Mouse (Mus musculus) myocyte (in vitro differentiated cells): ENCODE measurements around the gene 1700017N19Rik. TPM values are rescaled to one million over a fixed set of nuclear protein-coding genes. Genes with fewer than 3 reads are reported as not detected.
"Not testable (repeated sequence)": the region's sequence is repeated elsewhere in the genome, so short reads cannot be mapped to it uniquely, and the experiment has no call there.

Experiments
- H3K27me3 ChIP-seq: one replicate; pipeline ENCODE4 v1.6.1; 2011; ENCODE audit not compliant: control insufficient read depth, insufficient read depth, insufficient read length
- H3K36me3 ChIP-seq: one replicate; pipeline ENCODE4 v1.6.1; 2011; ENCODE audit not compliant: control insufficient read depth, insufficient read depth
- H3K4me2 ChIP-seq: one replicate; pipeline ENCODE4 v1.6.1; 2011; ENCODE audit warnings: low read depth, control low read depth
- H3K4me3 ChIP-seq: one replicate; pipeline ENCODE4 v1.5.1; 2011; ENCODE audit warnings: mild to moderate bottlenecking, control low read depth, moderate library complexity
- H3K79me2 ChIP-seq: one replicate; pipeline ENCODE4 v1.6.1; 2011; ENCODE audit not compliant: control insufficient read depth, insufficient read depth
- H3ac ChIP-seq: one replicate; pipeline ENCODE4 v1.6.1; 2011; ENCODE audit not compliant: control insufficient read depth, insufficient read length
- CEBPB ChIP-seq: IDR thresholded peaks from 2 replicates; pipeline ENCODE4 v1.6.1; 2011; ENCODE audit warnings: mild to moderate bottlenecking, moderate library complexity; ENCODE audit not compliant: poor library complexity, insufficient read depth, severe bottlenecking
- E2F4 ChIP-seq: IDR thresholded peaks from one replicate; pipeline ENCODE4 v1.6.1; 2011; ENCODE audit warnings: mild to moderate bottlenecking, control low read depth, moderate library complexity; ENCODE audit not compliant: insufficient read depth
- MAX ChIP-seq: IDR thresholded peaks from one replicate; pipeline ENCODE4 v1.6.1; 2011; ENCODE audit warnings: low read depth, mild to moderate bottlenecking, control low read depth
- MYOD1 ChIP-seq, 3 experiments: IDR thresholded peaks; one replicate each; pipeline ENCODE4 v1.6.1; 2011; ENCODE audit warnings: control low read depth in 2 of 3, low read depth in 2 of 3, mild to moderate bottlenecking in 2 of 3, moderate library complexity in 1 of 3; ENCODE audit not compliant: insufficient read length in 2 of 3, control insufficient read depth in 1 of 3
- MYOG ChIP-seq, 3 experiments: IDR thresholded peaks; one replicate each; pipeline ENCODE4 v1.6.1; 2011; ENCODE audit warnings: control low read depth in 2 of 3, low read depth in 2 of 3, mild to moderate bottlenecking in 2 of 3; ENCODE audit not compliant: insufficient read length in 2 of 3, control insufficient read depth in 1 of 3, insufficient read depth in 1 of 3
- POLR2A ChIP-seq: IDR thresholded peaks from one replicate; pipeline ENCODE4 v1.6.1; 2011; ENCODE audit warnings: low read depth, mild to moderate bottlenecking, control low read depth, moderate library complexity; ENCODE audit not compliant: insufficient read length
- POLR2AphosphoS2 ChIP-seq: IDR thresholded peaks from one replicate; pipeline ENCODE4 v1.6.1; 2011; ENCODE audit warnings: low read depth, control low read depth; ENCODE audit not compliant: insufficient read length
- REST ChIP-seq: IDR thresholded peaks from one replicate; pipeline ENCODE4 v1.6.1; 2011; ENCODE audit warnings: mild to moderate bottlenecking, control low read depth, moderate library complexity; ENCODE audit not compliant: insufficient read depth, insufficient read length
- SRF ChIP-seq: IDR thresholded peaks from one replicate; pipeline ENCODE4 v1.6.1; 2011; ENCODE audit warnings: low read depth; ENCODE audit not compliant: control insufficient read depth, insufficient read length
- TCF12 ChIP-seq: IDR thresholded peaks from one replicate; pipeline ENCODE4 v1.6.1; 2011; ENCODE audit warnings: mild to moderate bottlenecking, control low read depth; ENCODE audit not compliant: poor library complexity, insufficient read depth, severe bottlenecking
- TCF3 ChIP-seq: IDR thresholded peaks from one replicate; pipeline ENCODE4 v1.6.1; 2011; ENCODE audit warnings: low read depth, control low read depth; ENCODE audit not compliant: insufficient read length
- USF1 ChIP-seq: IDR thresholded peaks from one replicate; pipeline ENCODE4 v1.6.1; 2011; ENCODE audit warnings: low read depth, mild to moderate bottlenecking, control low read depth, moderate library complexity
- polyA plus RNA-seq: library from polyadenylated mRNA; unstranded; fragments of >200 nt; fragmentation: generic; extraction: Trizol; gene quantifications from one replicate; pipeline ENCODE4 v1.2.1, GENCODE M21; 2012; ENCODE audit warnings: missing spikeins

The 1700017N19Rik gene
- not detected for polyA plus RNA-seq

DNA sequence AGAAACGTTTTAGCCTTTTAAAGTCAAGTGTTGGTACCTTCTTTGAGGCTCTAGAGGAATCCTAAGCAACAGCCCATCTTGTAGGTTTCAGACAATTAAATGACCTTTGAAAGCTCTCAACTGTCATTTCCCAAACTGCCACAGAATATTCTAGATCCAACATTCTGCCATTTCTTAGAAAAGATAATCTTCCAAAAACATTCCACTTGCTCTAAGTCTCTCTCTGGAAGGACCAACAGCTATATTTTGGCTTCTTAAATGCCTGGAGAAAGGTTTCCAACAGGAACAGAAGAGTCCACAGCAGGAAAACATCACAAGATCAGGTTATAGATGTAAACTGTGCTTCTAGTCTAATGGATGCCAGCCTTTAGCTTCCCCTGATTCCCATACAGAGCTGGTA lies at the start of gene 1700017N19Rik, which contains the start of gene 4930430F08Rik:
TSS of gene 1700017N19Rik (plus strand) at position 162 of the 400 bp plus-strand sequence.
TSS of gene 4930430F08Rik (minus strand) at position 101 of the 400 bp plus-strand sequence.
- H3K4me3 ChIP-seq: peak within 1 kb of the TSS; percentile 43

DNA sequence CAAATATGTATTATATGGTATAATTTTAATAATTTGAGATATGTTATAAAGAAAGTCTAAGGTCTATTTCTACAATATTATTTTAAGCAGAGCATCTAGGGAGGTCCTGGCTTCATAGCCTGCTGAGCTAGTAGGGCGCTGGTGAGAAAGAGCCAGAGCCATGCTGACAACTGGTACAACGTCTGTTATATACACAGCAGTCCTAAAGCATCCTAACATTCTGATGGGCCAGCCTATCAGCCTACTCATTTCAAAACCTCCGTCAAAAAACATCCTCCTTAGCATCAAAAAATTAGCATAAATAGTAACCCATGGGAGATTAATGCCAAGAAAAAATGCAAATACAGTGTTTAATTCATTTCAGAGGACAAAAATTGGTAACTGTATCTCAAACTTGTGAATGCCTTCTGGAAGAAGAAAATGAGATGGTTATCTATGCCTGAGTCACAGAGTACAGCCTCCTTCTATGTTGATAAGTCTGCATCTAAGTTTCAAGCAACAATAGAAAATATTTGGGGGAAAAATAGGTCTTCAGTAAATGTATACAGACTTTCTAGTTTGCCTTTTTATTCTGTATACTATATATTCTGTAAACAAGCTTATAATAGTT lies 33.6 kb upstream of the 1700017N19Rik start:
- no peaks in the 10 kb centered on the region for H3K79me2 ChIP-seq

More for the DNA sequence above, at the start of gene 1700017N19Rik, which contains the start of gene 4930430F08Rik:
- Histone ChIP-seq H3K36me3 (no peaks in the 10 kb centered on the region), H3K27me3 (no peaks in the 10 kb centered on the region), H3ac (no peak within 1 kb of the TSS), H3K79me2 (no peaks in the 10 kb centered on the region), H3K4me2 (peak within 1 kb of the TSS; percentile 95)
- TF ChIP-seq TCF12 (no peak), SRF (no peak), TCF3 (no peak), POLR2A (no peak)

DNA sequence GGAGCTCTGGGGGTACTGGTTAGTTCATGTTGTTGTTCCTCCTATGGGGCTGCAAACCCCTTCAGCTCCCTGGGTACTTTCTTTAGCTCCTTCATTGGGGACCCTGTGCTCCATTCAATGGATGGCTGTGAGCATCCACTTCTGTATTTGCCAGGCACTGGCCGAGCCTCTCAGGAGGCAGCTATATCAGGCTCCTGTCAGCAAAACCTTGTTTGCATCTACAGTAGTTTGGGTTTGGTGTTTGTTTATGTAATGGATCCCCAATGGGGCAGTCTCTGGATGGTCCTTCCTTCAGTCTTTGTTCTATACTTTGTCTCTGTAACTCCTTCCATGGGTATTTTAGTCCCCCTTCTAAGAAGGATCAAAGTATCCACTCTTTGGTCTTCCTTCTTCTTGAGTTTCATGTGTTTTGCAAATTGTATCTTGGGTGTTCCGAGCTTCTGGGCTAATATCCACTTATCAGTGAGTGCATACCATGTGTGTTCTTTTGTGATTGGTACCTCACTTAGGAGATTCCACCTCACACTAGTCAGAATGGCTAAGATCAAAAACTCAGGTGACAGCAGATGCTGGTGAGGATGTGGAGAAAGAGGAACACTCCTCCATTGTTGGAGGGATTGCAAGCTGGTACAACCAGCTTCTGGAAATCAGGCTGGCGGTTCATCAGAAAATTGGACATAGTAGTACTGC lies 29.9 kb upstream of the 1700017N19Rik start:
- not testable (repeated sequence) for H3ac ChIP-seq, H3K79me2 ChIP-seq, H3K27me3 ChIP-seq, H3K4me3 ChIP-seq, H3K4me2 ChIP-seq
- peaks cover 13% of the 10 kb centered on the region for H3K36me3 ChIP-seq

More for the DNA sequence above, 33.6 kb upstream of the 1700017N19Rik start:
- Histone ChIP-seq H3K4me2 (no peak overlapping the region), H3K4me3 (no peak overlapping the region), H3K36me3 (peaks cover 8% of the 10 kb centered on the region), H3K27me3 (no peaks in the 10 kb centered on the region), H3ac (no peak overlapping the region)
- TF ChIP-seq SRF (no peak), POLR2A (no peak), CEBPB (no peak), POLR2AphosphoS2 (no peak), MYOD1 (IDR thresholded peaks at IDR 0.05; ENCODE audit: control insufficient read depth in 1 of 3, insufficient read length in 2 of 3, low read depth in 2 of 3) (no peak), TCF3 (no peak), TCF12 (no peak), MAX (no peak), MYOG (IDR thresholded peaks at IDR 0.05; ENCODE audit: control insufficient read depth in 1 of 3, insufficient read depth in 1 of 3, insufficient read length in 2 of 3, low read depth in 2 of 3) (no peak), USF1 (no peak), REST (no peak), E2F4 (no peak)

DNA sequence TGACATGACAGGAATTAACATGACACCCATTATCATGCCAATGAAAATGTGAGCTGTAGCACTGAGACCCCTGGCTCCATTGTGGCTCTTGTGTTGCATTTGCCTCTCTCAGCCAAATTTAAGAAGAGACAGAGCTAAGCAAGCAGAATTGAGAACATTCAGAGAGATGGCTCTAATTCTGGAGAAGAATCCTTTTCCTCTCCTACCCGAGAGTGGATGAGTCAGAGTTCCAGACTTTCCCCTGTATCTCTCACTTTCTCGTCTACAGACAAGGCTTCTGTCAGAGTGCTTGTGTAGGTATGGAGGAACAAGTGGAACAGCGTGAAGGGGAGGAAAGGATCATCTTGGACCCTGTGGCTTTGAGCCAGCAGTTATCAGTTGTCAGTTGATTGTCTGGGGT lies 26.2 kb upstream of the 1700017N19Rik start:
- Histone ChIP-seq H3K4me2 (no peak overlapping the region), H3K4me3 (no peak overlapping the region), H3ac (no peak overlapping the region), H3K27me3 (no peaks in the 10 kb centered on the region), H3K79me2 (no peaks in the 10 kb centered on the region), H3K36me3 (peaks cover 5% of the 10 kb centered on the region)
- TF ChIP-seq MAX: no peak
- no peak for TF ChIP-seq TCF12
- no peak for TF ChIP-seq USF1
- no peak for TF ChIP-seq POLR2A
- no peak for TF ChIP-seq CEBPB
- no peak for TF ChIP-seq REST
- TF ChIP-seq POLR2AphosphoS2: no peak
- no peak for TF ChIP-seq SRF
- TF ChIP-seq E2F4: no peak
- TF ChIP-seq TCF3: no peak

DNA sequence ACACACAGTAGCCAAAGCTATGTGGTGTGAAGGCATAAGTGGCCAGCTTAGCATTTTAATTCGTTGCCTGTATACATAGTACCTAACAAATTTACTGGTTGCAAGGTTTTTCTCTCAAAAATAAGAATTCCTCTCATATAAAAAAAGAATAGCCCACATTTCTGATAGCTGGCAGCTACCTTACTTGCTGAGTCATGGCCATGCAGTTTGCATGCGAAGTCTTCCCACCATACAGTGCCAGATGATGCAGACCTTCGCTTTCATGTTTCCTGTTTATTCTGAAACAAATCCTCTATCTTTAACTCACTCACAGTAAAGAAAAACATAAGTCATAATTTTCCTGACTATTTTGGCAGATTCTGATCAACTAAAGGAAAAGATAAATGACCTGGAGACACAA lies 18.6 kb upstream of the 1700017N19Rik start:
- Histone ChIP-seq H3K4me2 (no peak overlapping the region), H3K79me2 (no peaks in the 10 kb centered on the region), H3K27me3 (no peaks in the 10 kb centered on the region), H3K4me3 (no peak overlapping the region), H3ac (no peak overlapping the region), H3K36me3 (peaks cover 23% of the 10 kb centered on the region)
- no peak for TF ChIP-seq CEBPB
- TF ChIP-seq REST: no peak
- no peak for TF ChIP-seq TCF12
- no peak for TF ChIP-seq E2F4
- TF ChIP-seq MYOG (IDR thresholded peaks at IDR 0.05; ENCODE audit: control insufficient read depth in 1 of 3, insufficient read depth in 1 of 3, insufficient read length in 2 of 3, low read depth in 2 of 3): no peak
- no peak for TF ChIP-seq SRF
- TF ChIP-seq POLR2AphosphoS2: no peak
- no peak for TF ChIP-seq MAX
- TF ChIP-seq TCF3: no peak
- no peak for TF ChIP-seq POLR2A
- TF ChIP-seq USF1: no peak
